Mouse (Mus musculus) G1E (cell line): Measurements from ENCODE around the gene Arl16. TPM values are rescaled to one million over a fixed set of nuclear protein-coding genes. Genes with fewer than 3 reads are reported as not detected.
A peak's percentile ranks its signal among the peaks of the same experiment; 100 is the strongest.

Experiments
- ATAC-seq: 2 replicates; pipeline ENCODE4 v1.8.0; 2016; ENCODE audit warnings: mild to moderate bottlenecking; ENCODE audit not compliant: insufficient number of reproducible peaks, poor library complexity, low FRiP score, severe bottlenecking; ENCODE audit errors: extremely low read depth
- DNase-seq: peaks from one replicate; pipeline ENCODE4 v3.0.0; 2012; ENCODE audit warnings: low spot score
- H3K27me3 ChIP-seq: 2 replicates; pipeline ENCODE4 v1.6.1; 2012; ENCODE audit warnings: mild to moderate bottlenecking, low read length, inconsistent platforms; ENCODE audit not compliant: insufficient read depth
- H3K36me3 ChIP-seq: replicated peaks from 2 replicates; pipeline ENCODE3; 2012; ENCODE audit warnings: mild to moderate bottlenecking, inconsistent platforms
- H3K4me1 ChIP-seq: 2 replicates; pipeline ENCODE4 v1.6.1; 2012; ENCODE audit warnings: low read depth, low read length, inconsistent platforms, mixed read lengths; ENCODE audit not compliant: insufficient read depth
- H3K4me3 ChIP-seq: 2 replicates; pipeline ENCODE4 v1.5.1; 2012; ENCODE audit warnings: low read depth, mild to moderate bottlenecking, inconsistent platforms, low read length, moderate library complexity, mixed read lengths
- H3K9me3 ChIP-seq: replicated peaks from 2 replicates; pipeline ENCODE4 v1.6.1; 2012; ENCODE audit warnings: inconsistent platforms
- CTCF ChIP-seq: IDR thresholded peaks from 2 replicates; pipeline ENCODE4 v1.5.1; 2012; ENCODE audit warnings: low read depth, low read length, inconsistent platforms, mixed read lengths
- GATA1 ChIP-seq: IDR thresholded peaks from 2 replicates; pipeline ENCODE4 v1.6.1; 2012; ENCODE audit warnings: borderline replicate concordance, low read length, inconsistent platforms, mixed read lengths
- GATA2 ChIP-seq: IDR thresholded peaks from 2 replicates; pipeline ENCODE4 v1.6.1; 2012; ENCODE audit warnings: low read depth, low read length, inconsistent platforms, borderline replicate concordance
- POLR2AphosphoS5 ChIP-seq: IDR thresholded peaks from 2 replicates; pipeline ENCODE4 v1.6.1; 2012; ENCODE audit warnings: low read depth, low read length, inconsistent platforms; ENCODE audit not compliant: insufficient replicate concordance
- TAL1 ChIP-seq: conservative IDR thresholded peaks from 2 replicates; pipeline ENCODE4 v1.6.1; 2012; ENCODE audit warnings: low read depth, low read length, inconsistent platforms, mixed read lengths
- polyA plus RNA-seq: library from polyadenylated mRNA; stranded (reverse); fragments of >175 nt; gene quantifications from 2 replicates; pipeline ENCODE4 v1.2.3, GENCODE M21; 2012
- total RNA-seq, 2 experiments: library from RNA; stranded (forward) in 1 of 2; stranded (reverse) in 1 of 2; fragments of 200-1000 nt in 1 of 2; fragments of >200 nt in 1 of 2; fragmentation: Nextera tagmentation in 1 of 2; gene quantifications; 2 replicates each; pipeline ENCODE4 v1.2.3; 2014 to 2017

Arl16 gene
- total and polyA plus RNA-seq, 3 experiments: 17.0 to 24.5 (median 21.0) TPM

- Histone ChIP-seq H3K36me3 (peaks cover 40% of the 10 kb centered on the region), H3K9me3 (no peaks in the 10 kb centered on the region), H3K27me3 (peaks cover 22% of the 10 kb centered on the region), H3K4me3 (no peak overlapping the region), H3K4me1 (peaks cover 14% of the 10 kb centered on the region)
- no peak for DNase-seq
- no peak for ATAC-seq
- 0 out of 2 replicates have a peak, but pooled peaks have one; percentile 55 for TF ChIP-seq POLR2AphosphoS5
- no peak for TF ChIP-seq CTCF
- no peak for TF ChIP-seq TAL1
- TF ChIP-seq GATA2: no peak
- TF ChIP-seq GATA1: no peak
Observed at GRCm38 (mm10) chr11:120501018-120501417, 33.6 kb upstream of the Arl16 start.

- Histone ChIP-seq H3K4me1 (peaks cover 14% of the 10 kb centered on the region), H3K4me3 (no peak overlapping the region), H3K9me3 (no peaks in the 10 kb centered on the region), H3K36me3 (peaks cover 46% of the 10 kb centered on the region), H3K27me3 (peaks cover 21% of the 10 kb centered on the region)
- DNase-seq (no peak), ATAC-seq (no peak)
- TF ChIP-seq CTCF: no peak
- TF ChIP-seq GATA2: no peak
- TF ChIP-seq GATA1: no peak
- no peak for TF ChIP-seq TAL1
- TF ChIP-seq POLR2AphosphoS5: no peak
Observed at GRCm38 (mm10) chr11:120500357-120500756, 33.0 kb upstream of the Arl16 start.

GRCm38 (mm10) chr11:120499894-120500293 lies 32.5 kb upstream of the Arl16 start:
- peaks cover 51% of the 10 kb centered on the region for H3K36me3 ChIP-seq
- no peak for ATAC-seq
- peaks cover 21% of the 10 kb centered on the region for H3K27me3 ChIP-seq
- no peak overlapping the region for H3K4me3 ChIP-seq
- H3K4me1 ChIP-seq: peaks cover 14% of the 10 kb centered on the region
- DNase-seq: no peak
- H3K9me3 ChIP-seq: no peaks in the 10 kb centered on the region
- TF ChIP-seq CTCF (no peak), POLR2AphosphoS5 (no peak), TAL1 (no peak), GATA2 (no peak), GATA1 (no peak)

GRCm38 (mm10) chr11:120498891-120499290 lies 31.5 kb upstream of the Arl16 start:
- peaks cover 61% of the 10 kb centered on the region for H3K36me3 ChIP-seq
- no peak overlapping the region for H3K4me3 ChIP-seq
- DNase-seq (no peak), ATAC-seq (no peak)
- H3K27me3 ChIP-seq: peaks cover 18% of the 10 kb centered on the region; the same call in 1 of the 2 replicates
- TF ChIP-seq POLR2AphosphoS5 (no peak), GATA2 (no peak), CTCF (no peak), GATA1 (no peak), TAL1 (no peak)
- H3K9me3 ChIP-seq: no peaks in the 10 kb centered on the region
- peaks cover 19% of the 10 kb centered on the region for H3K4me1 ChIP-seq

DNA sequence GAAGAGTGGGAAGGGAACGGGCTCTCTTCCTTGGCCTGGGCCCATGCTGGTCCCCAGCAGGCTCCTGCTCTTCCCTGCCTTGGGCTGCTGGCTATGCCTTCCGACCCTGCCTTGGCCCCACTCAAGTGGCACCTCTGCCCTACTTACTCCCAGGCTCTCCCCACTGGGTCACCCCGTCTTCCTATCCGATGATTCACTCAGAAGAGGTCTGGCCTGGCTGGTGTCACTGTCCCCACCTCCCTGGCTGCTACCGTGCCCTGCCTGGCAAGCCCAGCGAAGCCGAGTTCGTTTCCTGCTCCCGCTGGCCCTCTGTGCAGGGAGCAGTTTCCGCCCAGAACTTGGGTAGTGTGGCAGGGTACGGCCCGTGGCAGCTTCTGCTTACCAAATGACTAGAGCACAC lies 30.8 kb upstream of the Arl16 start:
- peaks cover 68% of the 10 kb centered on the region for H3K36me3 ChIP-seq
- ATAC-seq: no peak
- no peaks in the 10 kb centered on the region for H3K9me3 ChIP-seq

GRCm38 (mm10) chr11:120497436-120497835 lies 30.0 kb upstream of the Arl16 start:
- Histone ChIP-seq H3K9me3 (no peaks in the 10 kb centered on the region), H3K4me1 (peaks cover 33% of the 10 kb centered on the region), H3K4me3 (no peak overlapping the region), H3K36me3 (peaks cover 72% of the 10 kb centered on the region), H3K27me3 (peaks cover 8% of the 10 kb centered on the region; the same call in 1 of the 2 replicates)
- TF ChIP-seq POLR2AphosphoS5: no peak
- DNase-seq (no peak), ATAC-seq (no peak)

More for the DNA sequence above, 30.8 kb upstream of the Arl16 start:
- no peak for DNase-seq
- H3K4me3 ChIP-seq: no peak overlapping the region
- H3K4me1 ChIP-seq: peaks cover 26% of the 10 kb centered on the region
- TF ChIP-seq CTCF: no peak
- no peak for TF ChIP-seq GATA1
- no peak for TF ChIP-seq POLR2AphosphoS5
- TF ChIP-seq TAL1: no peak
- no peak for TF ChIP-seq GATA2
- H3K27me3 ChIP-seq: peaks cover 13% of the 10 kb centered on the region; the same call in 1 of the 2 replicates

DNA sequence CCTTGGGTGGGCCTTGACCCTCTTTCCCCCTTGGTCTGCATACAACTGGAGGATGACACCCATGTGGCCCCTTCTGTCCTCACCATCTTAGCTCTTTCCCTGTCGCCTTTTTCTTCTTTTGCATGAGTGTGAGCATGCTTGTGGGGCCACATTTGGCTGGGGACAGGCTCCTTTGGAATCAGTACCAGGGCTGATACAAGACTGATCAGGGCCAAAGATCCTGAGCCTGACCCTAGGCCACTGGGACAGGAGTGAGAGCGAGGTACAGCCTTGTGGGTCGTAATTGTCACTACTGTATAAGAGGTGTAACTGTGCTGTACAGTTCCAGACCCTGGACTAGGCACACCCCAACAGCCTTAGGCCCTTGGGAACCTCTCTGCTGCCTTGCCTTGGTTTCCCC lies 26.5 kb upstream of the Arl16 start:
- H3K9me3 ChIP-seq: no peaks in the 10 kb centered on the region
- ATAC-seq (no peak), DNase-seq (no peak)
- H3K4me3 ChIP-seq: no peak overlapping the region
- H3K4me1 ChIP-seq: peaks cover 53% of the 10 kb centered on the region
- no peaks in the 10 kb centered on the region for H3K27me3 ChIP-seq
- TF ChIP-seq TAL1 (no peak), GATA2 (no peak), CTCF (no peak), GATA1 (no peak), POLR2AphosphoS5 (no peak)
- H3K36me3 ChIP-seq: peaks cover 84% of the 10 kb centered on the region
